Mouse (Mus musculus): ENCODE measurements around the gene Tomm34. TPM values are rescaled to one million over a fixed set of nuclear protein-coding genes. Genes with fewer than 3 reads are reported as not detected.
"Not testable (repeated sequence)": the region's sequence is repeated elsewhere in the genome, so short reads cannot be mapped to it uniquely, and the experiment has no call there.

The Tomm34 gene
- total RNA-seq, 4 experiments from 2014 or later = 12.7 to 15.9 (median 13.6) TPM

GRCm38 (mm10) chr2:164077875-164078274 is 6.9 kb upstream of the Tomm34 start:
- no peak for DNase-seq (ENCODE audit: low spot score in 2 of 2)

GRCm38 (mm10) chr2:164076874-164077425 is 6.0 kb upstream of the Tomm34 start:
- DNase-seq (ENCODE audit: low spot score in 2 of 2) = no peak

- no peak for DNase-seq (ENCODE audit: low spot score in 2 of 2)
These were observed 4.1 kb upstream of the Tomm34 start for GRCm38 (mm10) chr2:164075088-164075487.

GRCm38 (mm10) chr2:164073918-164074578 is 3.1 kb upstream of the Tomm34 start:
- DNase-seq (ENCODE audit: low spot score in 2 of 2) = peak; percentile 97

- no peak for DNase-seq (ENCODE audit: low spot score in 2 of 2)
These were observed 2.2 kb upstream of the Tomm34 start for GRCm38 (mm10) chr2:164073120-164073519.

- DNase-seq (ENCODE audit: low spot score in 2 of 2) = no peak
These were observed 1.1 kb upstream of the Tomm34 start for GRCm38 (mm10) chr2:164072109-164072508.

GRCm38 (mm10) chr2:164071437-164071820 is 460 bp upstream of the Tomm34 start:
- not testable (repeated sequence) for DNase-seq (ENCODE audit: low spot score in 2 of 2)

GRCm38 (mm10) chr2:164070142-164070764 is 716 bp downstream of the Tomm34 start, which contains the start of gene Stk4:
Stk4 (plus strand) TSS chr2:164070322.
- no peak for DNase-seq (ENCODE audit: low spot score in 2 of 2)

GRCm38 (mm10) chr2:164059634-164060235 is 11.2 kb downstream of the Tomm34 start:
- no peak for DNase-seq (ENCODE audit: low spot score in 2 of 2)

- DNase-seq (ENCODE audit: low spot score in 2 of 2) = no peak
These were observed 16.3 kb downstream of the Tomm34 start for GRCm38 (mm10) chr2:164054671-164055070.

GRCm38 (mm10) chr2:164053767-164054166 is 17.2 kb downstream of the Tomm34 start:
- peak in 1 of 2 experiments; percentile 29 for DNase-seq (ENCODE audit: low spot score in 2 of 2)

- DNase-seq (ENCODE audit: low spot score in 2 of 2) = no peak
These were observed 23.7 kb downstream of the Tomm34 start for GRCm38 (mm10) chr2:164047197-164047690.

GRCm38 (mm10) chr2:164041523-164041922 is 29.4 kb downstream of the Tomm34 start:
- DNase-seq (ENCODE audit: low spot score in 2 of 2) = no peak

- no peak for DNase-seq (ENCODE audit: low spot score in 2 of 2)
These were observed 30.0 kb downstream of the Tomm34 start for GRCm38 (mm10) chr2:164040949-164041348.

- no peak for DNase-seq (ENCODE audit: low spot score in 2 of 2)
These were observed 32.5 kb downstream of the Tomm34 start for GRCm38 (mm10) chr2:164038407-164039028.

- no peak for DNase-seq (ENCODE audit: low spot score in 2 of 2)
These were observed 34.4 kb downstream of the Tomm34 start for GRCm38 (mm10) chr2:164036520-164037019.

- no peak for DNase-seq (ENCODE audit: low spot score in 2 of 2)
These were observed 38.0 kb downstream of the Tomm34 start for GRCm38 (mm10) chr2:164032973-164033372.

- DNase-seq (ENCODE audit: low spot score in 2 of 2) = no peak
These were observed 39.8 kb downstream of the Tomm34 start for GRCm38 (mm10) chr2:164031147-164031546.

- DNase-seq (ENCODE audit: low spot score in 2 of 2) = no peak
These were observed 45.8 kb downstream of the Tomm34 start, which contains the start of gene Pabpc1l for GRCm38 (mm10) chr2:164025150-164025549. Pabpc1l (plus strand) TSS chr2:164025450.

- DNase-seq (ENCODE audit: low spot score in 2 of 2) = no peak
These were observed 48.9 kb downstream of the Tomm34 start for GRCm38 (mm10) chr2:164022104-164022503.

- no peak for DNase-seq (ENCODE audit: low spot score in 2 of 2)
These were observed 51.0 kb downstream of the Tomm34 start for GRCm38 (mm10) chr2:164019943-164020342.

Data from gastrocnemius, adult 8-10 months (tissue).